Comparison of ENCODE assay signal across 28 mouse cellular contexts in the genomic region with DNA sequence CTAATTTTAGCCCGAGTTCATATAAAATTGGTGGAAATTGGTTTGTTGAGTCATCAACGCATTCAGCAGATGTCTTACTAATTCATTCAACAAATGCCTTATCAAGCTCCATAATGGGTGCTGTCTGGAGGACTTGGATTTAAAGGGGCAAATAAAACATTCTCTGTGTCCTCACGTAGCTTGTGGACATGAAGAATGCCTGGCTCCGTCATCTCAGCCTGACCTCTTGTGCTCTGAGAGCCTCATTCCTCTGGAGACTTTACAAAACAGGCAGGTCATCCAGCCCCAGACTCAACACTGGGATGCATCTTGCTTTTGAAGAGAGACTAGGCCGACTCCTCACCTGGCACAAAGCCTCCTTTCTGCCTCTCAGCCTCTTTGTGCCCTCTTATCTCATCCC.
DNase-seq lines count a peak whose midpoint lies in the region; ATAC-seq and TF ChIP-seq lines count a peak whose summit lies in the region.
"Had no signal": no experiment of that assay in that cellular context is flagged by ENCODE, and none has a peak within 500 bp of the region (broad histone marks: within the 10 kb centered on the region; RNA-seq: fewer than 3 reads in every experiment).

No protein-coding gene starts in this region.

- H3K36me3 ChIP-seq in heart, adult 2 months (ENCODE audit: control insufficient read depth, insufficient read depth, low read length) = peaks cover 8% of the 10 kb centered on the region
- no peaks in the 10 kb centered on the region for H3K36me3 ChIP-seq in forebrain, embryonic 16.5 days (ENCODE audit: control insufficient read depth, insufficient read depth)
- H3K36me3 ChIP-seq: embryonic facial prominence, embryonic 13.5 days; embryonic facial prominence, embryonic 15.5 days; forebrain, embryonic 10.5 days; forebrain, embryonic 12.5 days; G1E had no signal

- no peak overlapping the region for H3K9ac ChIP-seq in heart, adult 2 months (ENCODE audit: low read depth, low read length)
- no peak overlapping the region for H3K9ac ChIP-seq in forebrain, embryonic 16.5 days (replicated peaks; ENCODE audit: low read depth, low read length)
- H3K9ac ChIP-seq: embryonic facial prominence, embryonic 13.5 days; embryonic facial prominence, embryonic 15.5 days; forebrain, embryonic 12.5 days; forebrain, postnatal 0 days had no signal

- H3K4me2 ChIP-seq in forebrain, embryonic 16.5 days (ENCODE audit: low read length) = no peak overlapping the region
- H3K4me2 ChIP-seq: embryonic facial prominence, embryonic 13.5 days; embryonic facial prominence, embryonic 15.5 days; forebrain, embryonic 12.5 days had no signal

- intact Hi-C loops in gastrocnemius, adult 2 months (cut with DNase I) = no loop called here
- intact Hi-C loops in heart, adult 2 months (cut with DNase I) = no loop called here
- intact Hi-C loops in heart, postnatal 10 days (cut with DNase I) = no loop called here

- DNase-seq in gastrocnemius, adult 2 months = no peak
- no peak for DNase-seq in gastrocnemius, adult 8-10 months (ENCODE audit: low spot score in 2 of 2)
- DNase-seq in heart, adult 2 months = no peak
- DNase-seq in heart, postnatal 10 days = no peak
- DNase-seq in brain, adult 2 months (ENCODE audit: low read depth, low spot score) = peak; percentile 14
- DNase-seq: adrenal gland, postnatal 10 days; adrenal gland, postnatal 25 days; B cell, adult 2 months; cerebellum, adult 11 months; cerebellum, adult 18-20 months; cerebellum, adult 8-10 months; cerebellum, adult 9-11 months; cerebellum, postnatal 14 days; cerebellum, postnatal 36 days; embryo, embryonic 11 days; forebrain, postnatal 0 days had no signal

- no peaks in the 10 kb centered on the region for H3K79me2 ChIP-seq in heart, adult 2 months (replicated peaks; ENCODE audit: control insufficient read depth, insufficient read depth, low read length)

- no peak for ATAC-seq in forebrain, embryonic 16.5 days
- ATAC-seq: activated CD4-positive, CD25-positive, alpha-beta regulatory T cell, adult 4 months; CD4-positive, CD25-positive, alpha-beta regulatory T cell, adult 4 months; forebrain, embryonic 14.5 days; forebrain, postnatal 0 days; Patski had no signal

- peaks cover 17% of the 10 kb centered on the region for H3K4me1 ChIP-seq in heart, adult 2 months (ENCODE audit: control insufficient read depth, insufficient read depth, low read length)
- no peaks in the 10 kb centered on the region for H3K4me1 ChIP-seq in forebrain, embryonic 16.5 days (replicated peaks; ENCODE audit: control insufficient read depth, insufficient read depth, low read length)

- H3K27ac ChIP-seq in gastrocnemius, adult 2 months = peak overlapping the region; percentile 46
- 0 out of 2 replicates have a peak overlapping the region, but pooled peaks have one; percentile 5 for H3K27ac ChIP-seq in heart, adult 2 months
- H3K27ac ChIP-seq in forebrain, embryonic 16.5 days (ENCODE audit: low read length) = no peak overlapping the region
- H3K27ac ChIP-seq: embryonic facial prominence, embryonic 13.5 days; embryonic facial prominence, embryonic 15.5 days; forebrain, embryonic 10.5 days; forebrain, embryonic 12.5 days had no signal

- TF ChIP-seq EP300 in heart, adult 2 months (IDR thresholded peaks at IDR 0.05; ENCODE audit: insufficient read depth, low read depth, low read length) = 0 out of 2 replicates have a peak, but pooled peaks have one; percentile 55

- TF ChIP-seq CTCF in gastrocnemius, adult 2 months (IDR thresholded peaks at IDR 0.05) = no peak
- TF ChIP-seq CTCF in heart, adult 2 months (IDR thresholded peaks at IDR 0.05) = no peak

- H3K9me3 ChIP-seq in forebrain, embryonic 16.5 days (ENCODE audit: control insufficient read depth, low read length) = no peaks in the 10 kb centered on the region
- H3K9me3 ChIP-seq: embryonic facial prominence, embryonic 13.5 days; embryonic facial prominence, embryonic 15.5 days; forebrain, embryonic 10.5 days; forebrain, embryonic 12.5 days had no signal

- no peak overlapping the region for H3K4me3 ChIP-seq in gastrocnemius, adult 2 months
- H3K4me3 ChIP-seq in heart, adult 2 months = no peak overlapping the region
- H3K4me3 ChIP-seq in forebrain, embryonic 16.5 days (replicated peaks; ENCODE audit: low read length) = no peak overlapping the region
- H3K4me3 ChIP-seq: embryonic facial prominence, embryonic 13.5 days; embryonic facial prominence, embryonic 15.5 days; erythroblast, embryonic 14.5 days; forebrain, embryonic 10.5 days; forebrain, embryonic 12.5 days had no signal

- no peak for TF ChIP-seq POLR2A in heart, adult 2 months (IDR thresholded peaks at IDR 0.05; ENCODE audit: insufficient read depth, low read depth, low read length)

- 43% methylated on average over 5 of the region's 5 CpGs for WGBS in heart, adult 2 months
- WGBS in forebrain, embryonic 16.5 days = 92% methylated on average over 5 of the region's 5 CpGs

- no peaks in the 10 kb centered on the region for H3K27me3 ChIP-seq in heart, adult 2 months (ENCODE audit: control insufficient read depth, insufficient read depth, low read length)
- no peaks in the 10 kb centered on the region for H3K27me3 ChIP-seq in forebrain, embryonic 16.5 days (replicated peaks; ENCODE audit: control insufficient read depth, insufficient read depth, low read length)
- H3K27me3 ChIP-seq: CH12.LX; embryonic facial prominence, embryonic 13.5 days; embryonic facial prominence, embryonic 15.5 days; forebrain, embryonic 12.5 days; Patski had no signal
